ENCODE assay signal across 8 mouse cellular contexts in the genomic region with DNA sequence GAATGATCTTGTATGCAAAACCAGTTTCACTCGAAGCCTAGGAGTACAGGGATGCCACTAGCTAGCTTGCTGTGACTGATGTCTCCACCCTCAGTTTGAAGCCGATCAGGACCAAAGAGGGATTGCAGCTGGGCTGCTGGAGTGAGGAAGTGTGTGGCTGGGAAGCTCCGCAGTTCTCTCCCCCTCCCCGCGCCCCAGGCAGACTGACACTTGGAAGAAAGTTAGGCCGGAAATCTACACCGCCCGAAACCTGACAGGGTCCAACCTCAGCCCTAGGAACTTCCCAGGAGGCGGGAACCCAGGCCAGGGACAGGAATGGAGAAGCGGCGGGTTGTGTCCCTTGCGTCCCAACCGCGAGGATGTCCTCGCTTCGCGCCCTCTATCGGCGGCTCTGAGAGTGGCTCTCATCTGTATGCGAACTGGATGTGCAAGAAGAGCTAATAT. TPM values are rescaled to one million over a fixed set of nuclear protein-coding genes. Genes with fewer than 3 reads are reported as not detected.
A peak's percentile ranks its signal among the peaks of the same experiment; 100 is the strongest.
DNase-seq lines count a peak whose midpoint lies in the region; ATAC-seq lines count a peak whose summit lies in the region.

No protein-coding gene starts in this region.

- no peaks in the 10 kb centered on the region for H3K27me3 ChIP-seq in embryonic facial prominence, embryonic 13.5 days
- H3K27me3 ChIP-seq in limb, embryonic 12.5 days, result 0 out of 2 replicates have a peak, but pooled peaks cover 7% of the 10 kb centered on the region
- H3K27me3 ChIP-seq in midbrain, embryonic 13.5 days, result peaks cover 9% of the 10 kb centered on the region

- WGBS in embryonic facial prominence, embryonic 13.5 days, result 1% methylated on average over 20 of the region's 20 CpGs
- WGBS in limb, embryonic 12.5 days, result 3% methylated on average over 20 of the region's 20 CpGs
- WGBS in midbrain, embryonic 13.5 days, result 2% methylated on average over 20 of the region's 20 CpGs

- DNase-seq in adrenal gland, postnatal 36 days, result peak; percentile 81 to 88
- peak; percentile 56 to 80 for DNase-seq in heart, adult 9 months (ENCODE audit: low spot score in 2 of 2)
- DNase-seq in kidney, adult 8-10 months, result peak; percentile 48 to 78
- peak; percentile 35 for DNase-seq in skeletal muscle tissue, adult 2 months (ENCODE audit: low read depth, low spot score)
- DNase-seq in yolk sac, embryonic 10.5 days (ENCODE audit: low spot score), result peak; percentile 52

- no peaks in the 10 kb centered on the region for H3K36me3 ChIP-seq in embryonic facial prominence, embryonic 13.5 days
- no peaks in the 10 kb centered on the region for H3K36me3 ChIP-seq in limb, embryonic 12.5 days
- no peaks in the 10 kb centered on the region for H3K36me3 ChIP-seq in midbrain, embryonic 13.5 days

- H3K4me1 ChIP-seq in embryonic facial prominence, embryonic 13.5 days, result peaks cover 5% of the 10 kb centered on the region; the same call in 1 of the 2 replicates
- H3K4me1 ChIP-seq in limb, embryonic 12.5 days (replicated peaks), result peaks cover 8% of the 10 kb centered on the region
- 0 out of 2 replicates have a peak, but pooled peaks cover 12% of the 10 kb centered on the region for H3K4me1 ChIP-seq in midbrain, embryonic 13.5 days (replicated peaks)

- no peak overlapping the region for H3K27ac ChIP-seq in embryonic facial prominence, embryonic 13.5 days
- no peak overlapping the region for H3K27ac ChIP-seq in limb, embryonic 12.5 days
- no peak overlapping the region for H3K27ac ChIP-seq in midbrain, embryonic 13.5 days

- H3K9me3 ChIP-seq in embryonic facial prominence, embryonic 13.5 days, result no peaks in the 10 kb centered on the region
- H3K9me3 ChIP-seq in limb, embryonic 12.5 days, result no peaks in the 10 kb centered on the region
- no peaks in the 10 kb centered on the region for H3K9me3 ChIP-seq in midbrain, embryonic 13.5 days

- no peak for ATAC-seq in embryonic facial prominence, embryonic 13.5 days (ENCODE audit: insufficient number of reproducible peaks, insufficient read depth, low FRiP score, low TSS enrichment, low read depth)
- ATAC-seq in limb, embryonic 12.5 days (ENCODE audit: insufficient number of reproducible peaks, insufficient read depth, low FRiP score, low TSS enrichment, low read depth), result peak; percentile 42; the same call in 1 of the 2 replicates
- ATAC-seq in midbrain, embryonic 13.5 days, result peak; percentile 86

- H3K4me3 ChIP-seq in embryonic facial prominence, embryonic 13.5 days, result peak overlapping the region; percentile 44
- H3K4me3 ChIP-seq in limb, embryonic 12.5 days (replicated peaks), result peak overlapping the region; percentile 40
- peak overlapping the region; percentile 37 for H3K4me3 ChIP-seq in midbrain, embryonic 13.5 days (replicated peaks)

- H3K4me2 ChIP-seq in embryonic facial prominence, embryonic 13.5 days, result peak overlapping the region; percentile 70
- peak overlapping the region; percentile 67 for H3K4me2 ChIP-seq in limb, embryonic 12.5 days
- H3K4me2 ChIP-seq in midbrain, embryonic 13.5 days (replicated peaks), result peak overlapping the region; percentile 57

- H3K9ac ChIP-seq in embryonic facial prominence, embryonic 13.5 days, result peak overlapping the region; percentile 62
- H3K9ac ChIP-seq in limb, embryonic 12.5 days (replicated peaks), result peak overlapping the region; percentile 56
- H3K9ac ChIP-seq in midbrain, embryonic 13.5 days (replicated peaks), result peak overlapping the region; percentile 52; the same call in 1 of the 2 replicates

RNA-seq across cellular contexts. Expression of a gene that starts 1.1 kb away (rescaled TPM):
- total RNA-seq in adrenal gland, postnatal 36 days (2021), result not detected
- polyA plus RNA-seq in embryonic facial prominence, embryonic 13.5 days (2015; fragmentation: Nextera tagmentation; extraction: Ambion mirVana), result not detected in 2 replicates
- polyA plus RNA-seq in limb, embryonic 12.5 days (2016; fragmentation: Nextera tagmentation; extraction: Ambion mirVana), result 0.12 TPM in 1 of 2 replicates, not detected in the other
- 0.10 TPM in 1 of 2 replicates, not detected in the other for polyA plus RNA-seq in midbrain, embryonic 13.5 days (2015; fragmentation: Nextera tagmentation; extraction: Ambion mirVana)
